In genomic region chr17:80018239-80018975, GRCm38 (mm10) we compare ENCODE assay signal across 10 mouse cellular contexts. TPM values are rescaled to one million over a fixed set of nuclear protein-coding genes. Genes with fewer than 3 reads are reported as not detected.
DNase-seq lines count a peak whose midpoint lies in the region; ATAC-seq lines count a peak whose summit lies in the region.
"Had no signal": no experiment of that assay in that cellular context is flagged by ENCODE, and none has a peak within 500 bp of the region (broad histone marks: within the 10 kb centered on the region; RNA-seq: fewer than 3 reads in every experiment).

No protein-coding gene starts in this region.

- H3K9ac ChIP-seq in forebrain, embryonic 13.5 days = no peak overlapping the region
- H3K9ac ChIP-seq in forebrain, embryonic 11.5 days (ENCODE audit: low read length) = no peak overlapping the region
- no peak overlapping the region for H3K9ac ChIP-seq in kidney, embryonic 15.5 days
- H3K9ac ChIP-seq in embryonic facial prominence, embryonic 13.5 days = no peak overlapping the region
- H3K9ac ChIP-seq in liver, embryonic 15.5 days = no peak overlapping the region
- H3K9ac ChIP-seq: forebrain, embryonic 15.5 days had no signal

- H3K27ac ChIP-seq in forebrain, embryonic 13.5 days = no peak overlapping the region
- H3K27ac ChIP-seq in forebrain, embryonic 11.5 days (ENCODE audit: low read depth, low read length) = no peak overlapping the region
- no peak overlapping the region for H3K27ac ChIP-seq in kidney, embryonic 15.5 days
- no peak overlapping the region for H3K27ac ChIP-seq in embryonic facial prominence, embryonic 13.5 days
- H3K27ac ChIP-seq in liver, embryonic 15.5 days (replicated peaks) = no peak overlapping the region
- H3K27ac ChIP-seq: forebrain, embryonic 15.5 days; hindbrain, postnatal 0 days had no signal

- H3K4me3 ChIP-seq in forebrain, embryonic 13.5 days = no peak overlapping the region
- no peak overlapping the region for H3K4me3 ChIP-seq in forebrain, embryonic 11.5 days (ENCODE audit: low read depth, low read length)
- H3K4me3 ChIP-seq in kidney, embryonic 15.5 days (replicated peaks) = no peak overlapping the region
- H3K4me3 ChIP-seq in embryonic facial prominence, embryonic 13.5 days = no peak overlapping the region
- H3K4me3 ChIP-seq in liver, embryonic 15.5 days (replicated peaks) = no peak overlapping the region
- H3K4me3 ChIP-seq: forebrain, embryonic 15.5 days had no signal

- no peak for DNase-seq in forebrain, embryonic 11.5 days (ENCODE audit: low spot score)
- DNase-seq in kidney, adult 18-20 months = no peak
- no peak for DNase-seq in cerebellum, postnatal 36 days
- DNase-seq in layer of hippocampus, postnatal 36 days = no peak

- no peaks in the 10 kb centered on the region for H3K9me3 ChIP-seq in forebrain, embryonic 13.5 days (replicated peaks)
- H3K9me3 ChIP-seq in forebrain, embryonic 11.5 days (ENCODE audit: control insufficient read depth, low read length) = no peaks in the 10 kb centered on the region
- H3K9me3 ChIP-seq in kidney, embryonic 15.5 days (replicated peaks) = no peaks in the 10 kb centered on the region
- no peaks in the 10 kb centered on the region for H3K9me3 ChIP-seq in embryonic facial prominence, embryonic 13.5 days
- no peaks in the 10 kb centered on the region for H3K9me3 ChIP-seq in liver, embryonic 15.5 days (replicated peaks)
- H3K9me3 ChIP-seq: forebrain, embryonic 15.5 days had no signal

- no peaks in the 10 kb centered on the region for H3K36me3 ChIP-seq in forebrain, embryonic 13.5 days (ENCODE audit: poor library complexity, severe bottlenecking)
- no peaks in the 10 kb centered on the region for H3K36me3 ChIP-seq in forebrain, embryonic 11.5 days (ENCODE audit: control insufficient read depth, insufficient read depth, low read length)
- no peaks in the 10 kb centered on the region for H3K36me3 ChIP-seq in kidney, embryonic 15.5 days
- H3K36me3 ChIP-seq in embryonic facial prominence, embryonic 13.5 days = no peaks in the 10 kb centered on the region
- no peaks in the 10 kb centered on the region for H3K36me3 ChIP-seq in liver, embryonic 15.5 days (replicated peaks)
- H3K36me3 ChIP-seq: forebrain, embryonic 15.5 days had no signal

- H3K4me2 ChIP-seq in forebrain, embryonic 13.5 days = no peak overlapping the region
- H3K4me2 ChIP-seq in forebrain, embryonic 11.5 days (ENCODE audit: low read depth, low read length, severe bottlenecking) = no peak overlapping the region
- peak overlapping the region; percentile 58; the same call in 1 of the 2 replicates for H3K4me2 ChIP-seq in kidney, embryonic 15.5 days
- H3K4me2 ChIP-seq in embryonic facial prominence, embryonic 13.5 days = peak overlapping the region; percentile 54
- H3K4me2 ChIP-seq in liver, embryonic 15.5 days = peak overlapping the region; percentile 64

- 0 out of 2 replicates have a peak, but pooled peaks have one; percentile 33 for ATAC-seq in forebrain, embryonic 13.5 days
- ATAC-seq in forebrain, embryonic 11.5 days (replicated peaks; ENCODE audit: low FRiP score) = no peak
- ATAC-seq in kidney, embryonic 15.5 days (replicated peaks; ENCODE audit: low FRiP score) = peak; percentile 20; the same call in 1 of the 2 replicates
- ATAC-seq in embryonic facial prominence, embryonic 13.5 days (ENCODE audit: insufficient number of reproducible peaks, insufficient read depth, low FRiP score, low TSS enrichment, low read depth) = no peak
- no peak for ATAC-seq in liver, embryonic 15.5 days (ENCODE audit: insufficient read depth)

- H3K4me1 ChIP-seq in forebrain, embryonic 13.5 days = 0 out of 2 replicates have a peak, but pooled peaks cover 3% of the 10 kb centered on the region
- 0 out of 2 replicates have a peak, but pooled peaks cover 2% of the 10 kb centered on the region for H3K4me1 ChIP-seq in forebrain, embryonic 11.5 days (replicated peaks; ENCODE audit: control insufficient read depth, insufficient read depth, low read length)
- peaks cover 4% of the 10 kb centered on the region; the same call in 1 of the 2 replicates for H3K4me1 ChIP-seq in kidney, embryonic 15.5 days
- peaks cover 11% of the 10 kb centered on the region for H3K4me1 ChIP-seq in embryonic facial prominence, embryonic 13.5 days
- H3K4me1 ChIP-seq in liver, embryonic 15.5 days (replicated peaks) = peaks cover 49% of the 10 kb centered on the region

- 69% methylated on average over 12 of the region's 12 CpGs for WGBS in forebrain, embryonic 13.5 days
- WGBS in forebrain, embryonic 11.5 days = 67% methylated on average over 12 of the region's 12 CpGs
- WGBS in kidney, embryonic 15.5 days = 68% methylated on average over 12 of the region's 12 CpGs
- 61% methylated on average over 12 of the region's 12 CpGs for WGBS in embryonic facial prominence, embryonic 13.5 days
- 42% methylated on average over 12 of the region's 12 CpGs for WGBS in liver, embryonic 15.5 days (ENCODE audit: insufficient replicate concordance)

- H3K27me3 ChIP-seq in forebrain, embryonic 13.5 days = no peaks in the 10 kb centered on the region
- H3K27me3 ChIP-seq in forebrain, embryonic 11.5 days (ENCODE audit: control insufficient read depth, insufficient read depth, low read length) = no peaks in the 10 kb centered on the region
- H3K27me3 ChIP-seq in kidney, embryonic 15.5 days = no peaks in the 10 kb centered on the region
- H3K27me3 ChIP-seq in embryonic facial prominence, embryonic 13.5 days = no peaks in the 10 kb centered on the region
- H3K27me3 ChIP-seq in liver, embryonic 15.5 days = no peaks in the 10 kb centered on the region
- H3K27me3 ChIP-seq: forebrain, embryonic 15.5 days had no signal

RNA-seq across cellular contexts. Expression of gene Hnrnpll, which starts 43.7 kb away (rescaled TPM):
- polyA plus RNA-seq in forebrain, embryonic 13.5 days (2015; fragmentation: Nextera tagmentation; extraction: Ambion mirVana) = 82.6 and 85.4 TPM in 2 replicates
- 127 TPM in 2 replicates for polyA plus RNA-seq in forebrain, embryonic 11.5 days (2014; fragmentation: Nextera tagmentation; extraction: Ambion mirVana)
- 65.5 and 67.1 TPM in 2 replicates for polyA plus RNA-seq in kidney, embryonic 15.5 days (2015; fragmentation: Nextera tagmentation; extraction: Ambion mirVana)
- 70.0 and 71.3 TPM in 2 replicates for polyA plus RNA-seq in embryonic facial prominence, embryonic 13.5 days (2015; fragmentation: Nextera tagmentation; extraction: Ambion mirVana)
- 21.8 and 22.7 TPM in 2 replicates for polyA plus RNA-seq in liver, embryonic 15.5 days (2015; fragmentation: Nextera tagmentation; extraction: Ambion mirVana)
- 10 to 100 TPM; 62.3 to 66.0 TPM for total RNA-seq in layer of hippocampus, postnatal 36 days (2021)

Comparison
In these comparisons a context has a peak if more than half of its experiments do, and no peak if none do; other contexts are left out.
1. ATAC-seq: peak in forebrain, embryonic 13.5 days (single experiment) and kidney, embryonic 15.5 days (single experiment); none in forebrain, embryonic 11.5 days (single experiment), embryonic facial prominence, embryonic 13.5 days (single experiment) and liver, embryonic 15.5 days (single experiment).
2. H3K4me2 ChIP-seq: peak in kidney, embryonic 15.5 days (single experiment), embryonic facial prominence, embryonic 13.5 days (single experiment) and liver, embryonic 15.5 days (single experiment); none in forebrain, embryonic 13.5 days (single experiment) and forebrain, embryonic 11.5 days (single experiment).